Mouse (Mus musculus): ENCODE results near the gene Bsx.

Bsx gene

DNA sequence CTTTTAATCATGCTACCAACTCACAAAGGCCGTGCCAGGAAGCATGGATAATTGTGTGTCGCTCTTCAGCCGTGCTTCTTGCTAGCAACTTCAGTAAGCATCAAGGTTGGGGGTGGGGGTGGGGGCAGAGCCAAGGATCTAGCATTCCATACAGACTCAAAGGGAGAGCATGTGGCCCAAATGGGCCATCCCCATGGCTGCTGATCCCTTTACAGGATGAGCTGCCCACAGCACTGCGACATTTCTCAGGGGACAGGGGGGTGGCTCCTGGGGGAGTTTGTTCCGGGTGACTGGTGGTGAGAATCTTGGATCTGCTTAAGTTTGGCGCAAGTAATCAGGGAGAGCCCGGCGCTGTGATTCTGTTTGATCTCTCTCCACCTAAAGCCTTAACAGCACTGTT lies 33.5 kb downstream of the Bsx start:
- no peak for DNase-seq

DNA sequence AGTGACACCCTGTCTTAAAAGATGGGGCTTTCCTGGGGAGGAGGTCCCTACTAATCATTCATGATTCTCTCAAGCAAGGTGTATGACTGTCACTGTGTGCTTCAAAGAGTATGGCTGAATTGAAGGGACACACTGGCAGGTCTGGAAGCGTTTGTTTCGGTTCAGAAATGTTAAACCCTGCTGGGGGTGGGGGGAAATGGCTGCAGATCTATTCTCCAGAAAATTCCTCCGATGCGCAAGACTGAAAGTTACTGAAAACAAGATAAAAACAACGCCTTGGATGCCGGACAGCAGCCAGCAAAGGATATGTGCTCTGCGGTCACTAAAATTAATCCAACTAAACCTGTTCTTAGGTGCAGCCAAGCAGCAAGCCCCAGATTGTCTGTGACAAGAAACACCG lies 34.5 kb downstream of the Bsx start:
- no peak for DNase-seq

DNA sequence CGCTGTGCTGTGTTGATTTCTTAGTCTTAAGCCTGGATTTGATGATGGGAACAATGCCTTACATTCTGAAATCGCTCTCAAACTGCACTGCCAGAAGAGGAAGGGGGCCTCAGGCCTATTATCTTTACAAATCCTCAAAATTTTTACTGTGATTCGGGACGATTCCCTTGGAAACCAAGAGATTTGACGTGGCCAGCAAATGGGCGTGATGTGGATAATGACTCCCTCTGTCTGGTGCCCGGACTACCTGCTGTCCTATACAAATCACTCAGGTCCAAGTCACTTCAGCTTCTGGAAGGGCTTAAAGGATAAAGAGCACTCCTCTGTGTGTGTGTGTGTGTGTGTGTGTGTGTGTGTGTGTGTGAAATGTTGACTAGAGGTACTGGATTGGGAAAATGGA lies 35.0 kb downstream of the Bsx start:
- no peak for DNase-seq

DNA sequence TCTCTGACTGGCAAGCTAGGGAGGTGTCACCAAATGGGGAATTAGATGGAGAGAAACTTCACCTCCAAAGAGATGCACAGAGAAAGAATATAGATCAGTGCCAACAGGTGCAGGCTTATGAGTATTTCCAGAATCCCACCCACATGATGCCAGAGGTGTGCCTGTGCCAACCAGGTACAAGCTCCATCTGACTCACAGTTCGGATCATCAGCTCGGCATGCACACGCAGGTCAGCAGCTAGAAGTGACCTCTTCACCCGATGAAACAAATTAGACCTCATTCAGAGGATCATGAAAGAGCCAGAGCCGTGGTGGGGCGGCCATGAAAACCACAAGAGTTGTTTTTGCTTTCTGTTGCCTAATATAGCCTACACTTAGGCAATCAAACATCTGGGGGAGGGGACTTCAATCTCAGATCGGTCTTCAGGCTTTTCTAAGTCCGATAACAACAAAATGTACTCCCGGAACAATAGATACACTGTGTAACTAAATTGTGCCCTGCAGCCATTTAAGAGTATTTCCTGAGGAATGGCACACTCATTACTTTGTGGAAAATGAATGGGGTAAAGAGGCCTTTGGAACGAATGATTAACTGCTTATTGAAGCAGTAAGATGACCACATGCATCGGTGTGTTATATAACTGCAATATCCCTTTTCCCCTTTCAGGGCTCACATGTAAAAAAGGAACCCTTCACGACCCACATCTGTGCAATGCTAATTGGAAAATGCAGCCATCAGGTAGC lies 44.1 kb downstream of the Bsx start:
- no peak for DNase-seq

DNA sequence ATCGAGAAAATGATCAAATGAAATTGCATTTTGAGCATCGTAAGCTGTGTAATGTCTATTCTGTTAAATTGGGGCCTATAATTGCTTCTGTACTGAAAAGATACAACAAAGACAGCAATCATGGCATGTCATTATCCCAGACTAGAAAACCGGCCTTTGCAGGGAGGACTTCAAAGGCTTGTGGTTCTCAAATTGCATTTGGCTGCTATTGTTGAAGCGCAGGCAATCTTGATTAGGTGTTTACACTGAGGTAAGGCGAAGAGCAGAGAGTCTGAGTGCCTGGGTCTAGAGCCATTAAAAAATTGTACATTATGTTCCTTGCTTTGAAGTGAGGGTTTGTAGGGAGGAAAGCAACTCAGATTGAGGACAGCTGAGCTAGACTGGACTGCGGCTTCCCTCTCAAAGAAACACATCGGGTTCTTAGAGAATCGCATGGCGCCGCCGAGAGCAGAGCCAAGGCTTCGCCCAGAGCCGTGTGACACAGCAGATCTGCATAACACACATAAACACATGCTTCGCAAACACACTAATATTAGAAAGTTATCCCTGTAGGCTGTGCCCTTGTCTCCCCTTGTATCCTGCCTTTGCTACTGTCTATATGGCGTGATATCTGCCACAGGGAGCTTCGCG lies 53.5 kb downstream of the Bsx start:
- no peak for DNase-seq
